Mouse (Mus musculus): ENCODE data around the gene Zfp599.
A peak's percentile ranks its signal among the peaks of the same experiment; 100 is the strongest.

The Zfp599 gene

GRCm38 (mm10) chr9:22217858-22218493 lies 41.7 kb downstream of the Zfp599 start:
- DNase-seq = peak in 1 of 2 experiments; percentile 59

GRCm38 (mm10) chr9:22216705-22217104 lies 43.0 kb downstream of the Zfp599 start:
- DNase-seq = no peak

GRCm38 (mm10) chr9:22214549-22214948 lies 45.1 kb downstream of the Zfp599 start:
- no peak for DNase-seq

GRCm38 (mm10) chr9:22213785-22214194 lies 45.9 kb downstream of the Zfp599 start:
- peak in 1 of 2 experiments; percentile 26 for DNase-seq
